Mouse (Mus musculus): ENCODE results near the gene Pip4k2b. TPM values are rescaled to one million over a fixed set of nuclear protein-coding genes. Genes with fewer than 3 reads are reported as not detected.
A peak's percentile ranks its signal among the peaks of the same experiment; 100 is the strongest.
"Not testable (repeated sequence)": the region's sequence is repeated elsewhere in the genome, so short reads cannot be mapped to it uniquely, and the experiment has no call there.

Gene Pip4k2b
- 0.70 and 1.2 TPM in 2 replicates for polyA plus RNA-seq (2014; fragmentation: Nextera tagmentation; extraction: Ambion mirVana)

GRCm38 (mm10) chr11:97744063-97744717 lies at the start of gene Pip4k2b:
TSS of gene Pip4k2b (minus strand) at chr11:97744704.
- no peaks in the 10 kb centered on the region for H3K27me3 ChIP-seq (ENCODE audit: control insufficient read depth, insufficient read depth, low read length)
- under 1% methylated on average over 58 of the region's 63 CpGs for WGBS (ENCODE audit: insufficient replicate concordance)
- H3K4me2 ChIP-seq = peak within 1 kb of the TSS; percentile 92
- peak within 1 kb of the TSS; percentile 92 for H3K9ac ChIP-seq (ENCODE audit: low read depth, low read length)
- peaks cover 5% of the 10 kb centered on the region for H3K36me3 ChIP-seq (ENCODE audit: control insufficient read depth, insufficient read depth, low read length)
- H3K27ac ChIP-seq (ENCODE audit: low read depth, low read length) = peak within 1 kb of the TSS; percentile 91
- H3K9me3 ChIP-seq (replicated peaks; ENCODE audit: control insufficient read depth, low read length) = no peaks in the 10 kb centered on the region
- H3K4me3 ChIP-seq (ENCODE audit: low read depth, low read length) = peak within 1 kb of the TSS; percentile 74
- peaks cover 18% of the 10 kb centered on the region for H3K4me1 ChIP-seq (ENCODE audit: control insufficient read depth, insufficient read depth, low read length)
- ATAC-seq (replicated peaks; ENCODE audit: insufficient number of reproducible peaks, low FRiP score, low TSS enrichment) = peak; percentile 21; the same call in 1 of the 2 replicates

GRCm38 (mm10) chr11:97793165-97793564 lies 48.7 kb upstream of the Pip4k2b start:
- Histone ChIP-seq H3K4me2 (no peak overlapping the region), H3K4me1 (ENCODE audit: control insufficient read depth, insufficient read depth, low read length) (0 out of 2 replicates have a peak, but pooled peaks cover 4% of the 10 kb centered on the region), H3K4me3 (ENCODE audit: low read depth, low read length) (no peak overlapping the region), H3K27ac (ENCODE audit: low read depth, low read length) (no peak overlapping the region), H3K9me3 (replicated peaks; ENCODE audit: control insufficient read depth, low read length) (no peaks in the 10 kb centered on the region), H3K9ac (ENCODE audit: low read depth, low read length) (no peak overlapping the region), H3K36me3 (ENCODE audit: control insufficient read depth, insufficient read depth, low read length) (no peaks in the 10 kb centered on the region), H3K27me3 (ENCODE audit: control insufficient read depth, insufficient read depth, low read length) (no peaks in the 10 kb centered on the region)
- 3% methylated on average over 2 of the region's 2 CpGs for WGBS (ENCODE audit: insufficient replicate concordance)
- ATAC-seq (replicated peaks; ENCODE audit: insufficient number of reproducible peaks, low FRiP score, low TSS enrichment) = no peak

GRCm38 (mm10) chr11:97790778-97791438 lies 46.4 kb upstream of the Pip4k2b start:
- WGBS (ENCODE audit: insufficient replicate concordance) = 80% methylated on average over 2 of the region's 2 CpGs
- not testable (repeated sequence) for H3K27ac ChIP-seq (ENCODE audit: low read depth, low read length); H3K27me3 ChIP-seq (ENCODE audit: control insufficient read depth, insufficient read depth, low read length); H3K4me2 ChIP-seq; H3K9ac ChIP-seq (ENCODE audit: low read depth, low read length); H3K9me3 ChIP-seq (replicated peaks; ENCODE audit: control insufficient read depth, low read length); H3K4me3 ChIP-seq (ENCODE audit: low read depth, low read length); H3K36me3 ChIP-seq (ENCODE audit: control insufficient read depth, insufficient read depth, low read length); ATAC-seq (replicated peaks; ENCODE audit: insufficient number of reproducible peaks, low FRiP score, low TSS enrichment); H3K4me1 ChIP-seq (ENCODE audit: control insufficient read depth, insufficient read depth, low read length)

GRCm38 (mm10) chr11:97789727-97790126 lies 45.2 kb upstream of the Pip4k2b start:
- Histone ChIP-seq H3K4me2 (no peak overlapping the region), H3K9me3 (replicated peaks; ENCODE audit: control insufficient read depth, low read length) (no peaks in the 10 kb centered on the region), H3K27me3 (ENCODE audit: control insufficient read depth, insufficient read depth, low read length) (no peaks in the 10 kb centered on the region), H3K4me3 (ENCODE audit: low read depth, low read length) (no peak overlapping the region), H3K36me3 (ENCODE audit: control insufficient read depth, insufficient read depth, low read length) (no peaks in the 10 kb centered on the region), H3K27ac (ENCODE audit: low read depth, low read length) (no peak overlapping the region), H3K9ac (ENCODE audit: low read depth, low read length) (no peak overlapping the region), H3K4me1 (ENCODE audit: control insufficient read depth, insufficient read depth, low read length) (no peaks in the 10 kb centered on the region)
- WGBS (ENCODE audit: insufficient replicate concordance) = 82% methylated on average over 5 of the region's 5 CpGs
- no peak for ATAC-seq (replicated peaks; ENCODE audit: insufficient number of reproducible peaks, low FRiP score, low TSS enrichment)

- H3K4me2 ChIP-seq = no peak overlapping the region
- H3K27me3 ChIP-seq (ENCODE audit: control insufficient read depth, insufficient read depth, low read length) = no peaks in the 10 kb centered on the region
- H3K36me3 ChIP-seq (ENCODE audit: control insufficient read depth, insufficient read depth, low read length) = no peaks in the 10 kb centered on the region
- no peaks in the 10 kb centered on the region for H3K4me1 ChIP-seq (ENCODE audit: control insufficient read depth, insufficient read depth, low read length)
- ATAC-seq (replicated peaks; ENCODE audit: insufficient number of reproducible peaks, low FRiP score, low TSS enrichment) = no peak
- H3K9me3 ChIP-seq (replicated peaks; ENCODE audit: control insufficient read depth, low read length) = no peaks in the 10 kb centered on the region
- H3K4me3 ChIP-seq (ENCODE audit: low read depth, low read length) = no peak overlapping the region
- WGBS (ENCODE audit: insufficient replicate concordance) = 83% methylated on average over 3 of the region's 3 CpGs
- H3K9ac ChIP-seq (ENCODE audit: low read depth, low read length) = no peak overlapping the region
- H3K27ac ChIP-seq (ENCODE audit: low read depth, low read length) = no peak overlapping the region
Observed at GRCm38 (mm10) chr11:97787961-97788360, 43.5 kb upstream of the Pip4k2b start.

GRCm38 (mm10) chr11:97782564-97782895 lies 38.0 kb upstream of the Pip4k2b start:
- peaks cover 7% of the 10 kb centered on the region for H3K4me1 ChIP-seq (ENCODE audit: control insufficient read depth, insufficient read depth, low read length)
- peak overlapping the region; percentile 100 for H3K9ac ChIP-seq (ENCODE audit: low read depth, low read length)
- peak overlapping the region; percentile 91; the same call in 1 of the 2 replicates for H3K27ac ChIP-seq (ENCODE audit: low read depth, low read length)
- ATAC-seq (replicated peaks; ENCODE audit: insufficient number of reproducible peaks, low FRiP score, low TSS enrichment) = no peak
- no peaks in the 10 kb centered on the region for H3K9me3 ChIP-seq (replicated peaks; ENCODE audit: control insufficient read depth, low read length)
- H3K4me2 ChIP-seq = peak overlapping the region; percentile 79
- no peaks in the 10 kb centered on the region for H3K27me3 ChIP-seq (ENCODE audit: control insufficient read depth, insufficient read depth, low read length)
- H3K36me3 ChIP-seq (ENCODE audit: control insufficient read depth, insufficient read depth, low read length) = peaks cover 28% of the 10 kb centered on the region
- H3K4me3 ChIP-seq (ENCODE audit: low read depth, low read length) = peak overlapping the region; percentile 94
- under 1% methylated on average over 10 of the region's 10 CpGs for WGBS (ENCODE audit: insufficient replicate concordance)

- Histone ChIP-seq H3K4me2 (peak within 1 kb of the TSS; percentile 79), H3K36me3 (ENCODE audit: control insufficient read depth, insufficient read depth, low read length) (peaks cover 33% of the 10 kb centered on the region), H3K4me3 (ENCODE audit: low read depth, low read length) (peak within 1 kb of the TSS; percentile 94), H3K4me1 (ENCODE audit: control insufficient read depth, insufficient read depth, low read length) (peaks cover 7% of the 10 kb centered on the region), H3K9ac (ENCODE audit: low read depth, low read length) (peak within 1 kb of the TSS; percentile 100), H3K27ac (ENCODE audit: low read depth, low read length) (peak within 1 kb of the TSS; percentile 91), H3K9me3 (replicated peaks; ENCODE audit: control insufficient read depth, low read length) (no peaks in the 10 kb centered on the region), H3K27me3 (ENCODE audit: control insufficient read depth, insufficient read depth, low read length) (no peaks in the 10 kb centered on the region)
- peak; percentile 87 for ATAC-seq (replicated peaks; ENCODE audit: insufficient number of reproducible peaks, low FRiP score, low TSS enrichment)
- under 1% methylated on average over 67 of the region's 67 CpGs for WGBS (ENCODE audit: insufficient replicate concordance)
Observed at GRCm38 (mm10) chr11:97781832-97782563, 37.5 kb upstream of the Pip4k2b start, which contains the start of gene Rpl23. TSS of gene Rpl23 (minus strand) at chr11:97782437.

GRCm38 (mm10) chr11:97781478-97781831 lies 37.0 kb upstream of the Pip4k2b start:
- WGBS (ENCODE audit: insufficient replicate concordance) = under 1% methylated on average over 11 of the region's 11 CpGs
- peak overlapping the region; percentile 94 for H3K4me3 ChIP-seq (ENCODE audit: low read depth, low read length)
- peak overlapping the region; percentile 91 for H3K27ac ChIP-seq (ENCODE audit: low read depth, low read length)
- ATAC-seq (replicated peaks; ENCODE audit: insufficient number of reproducible peaks, low FRiP score, low TSS enrichment) = no peak
- no peaks in the 10 kb centered on the region for H3K27me3 ChIP-seq (ENCODE audit: control insufficient read depth, insufficient read depth, low read length)
- H3K36me3 ChIP-seq (ENCODE audit: control insufficient read depth, insufficient read depth, low read length) = peaks cover 33% of the 10 kb centered on the region
- peaks cover 7% of the 10 kb centered on the region for H3K4me1 ChIP-seq (ENCODE audit: control insufficient read depth, insufficient read depth, low read length)
- no peaks in the 10 kb centered on the region for H3K9me3 ChIP-seq (replicated peaks; ENCODE audit: control insufficient read depth, low read length)
- H3K9ac ChIP-seq (ENCODE audit: low read depth, low read length) = peak overlapping the region; percentile 100
- H3K4me2 ChIP-seq = peak overlapping the region; percentile 79

Measured in heart, embryonic 11.5 days (tissue).